Mouse (Mus musculus): ENCODE data around the gene Ccl2.

Gene Ccl2

GRCm38 (mm10) chr11:82035356-82035755 is at the start of gene Ccl2:
Ccl2 (plus strand) TSS chr11:82035571.
- DNase-seq, result peak; percentile 99

- DNase-seq, result peak; percentile 92
Measured at GRCm38 (mm10) chr11:81996172-81996841, 39.1 kb upstream of the Ccl2 start.

GRCm38 (mm10) chr11:81997085-81997484 is 38.3 kb upstream of the Ccl2 start:
- no peak for DNase-seq

- no peak for DNase-seq
Measured at GRCm38 (mm10) chr11:81998646-81999045, 36.7 kb upstream of the Ccl2 start.

GRCm38 (mm10) chr11:81999469-81999868 is 35.9 kb upstream of the Ccl2 start:
- DNase-seq, result peak; percentile 84

- DNase-seq, result no peak
Measured at GRCm38 (mm10) chr11:82000581-82000980, 34.8 kb upstream of the Ccl2 start.

GRCm38 (mm10) chr11:82004810-82005209 is 30.6 kb upstream of the Ccl2 start:
- peak; percentile 96 for DNase-seq

GRCm38 (mm10) chr11:82006796-82007423 is 28.5 kb upstream of the Ccl2 start:
- DNase-seq, result peak; percentile 99

GRCm38 (mm10) chr11:82010115-82010514 is 25.3 kb upstream of the Ccl2 start:
- no peak for DNase-seq

- peak; percentile 97 for DNase-seq
Measured at GRCm38 (mm10) chr11:82011411-82012193, 23.8 kb upstream of the Ccl2 start.

- DNase-seq, result no peak
Measured at GRCm38 (mm10) chr11:82013756-82014155, 21.6 kb upstream of the Ccl2 start.

GRCm38 (mm10) chr11:82015066-82015465 is 20.3 kb upstream of the Ccl2 start:
- DNase-seq, result no peak

GRCm38 (mm10) chr11:82016181-82016780 is 19.1 kb upstream of the Ccl2 start:
- peak; percentile 96 for DNase-seq

- DNase-seq, result no peak
Measured at GRCm38 (mm10) chr11:82019389-82019788, 16.0 kb upstream of the Ccl2 start.

GRCm38 (mm10) chr11:82019793-82020192 is 15.6 kb upstream of the Ccl2 start:
- no peak for DNase-seq

GRCm38 (mm10) chr11:82021406-82021805 is 14.0 kb upstream of the Ccl2 start:
- DNase-seq, result no peak

- DNase-seq, result no peak
Measured at GRCm38 (mm10) chr11:82022504-82023056, 12.8 kb upstream of the Ccl2 start.

GRCm38 (mm10) chr11:82023769-82024168 is 11.6 kb upstream of the Ccl2 start:
- peak; percentile 92 for DNase-seq

GRCm38 (mm10) chr11:82030171-82030570 is 5.2 kb upstream of the Ccl2 start:
- DNase-seq, result no peak

GRCm38 (mm10) chr11:82032136-82032535 is 3.2 kb upstream of the Ccl2 start:
- DNase-seq, result peak; percentile 93

GRCm38 (mm10) chr11:82032678-82033344 is 2.6 kb upstream of the Ccl2 start:
- peak; percentile 99 for DNase-seq

GRCm38 (mm10) chr11:82034446-82034845 is 925 bp upstream of the Ccl2 start:
- DNase-seq, result no peak

All from heart, adult 11 months (tissue).